Mouse (Mus musculus): ENCODE results near the gene Ldhd. TPM values are rescaled to one million over a fixed set of nuclear protein-coding genes. Genes with fewer than 3 reads are reported as not detected.

Ldhd gene
- polyA plus RNA-seq, 1 experiment from 2014 or later, result 0.11 TPM

- no peaks in the 10 kb centered on the region for H3K27me3 ChIP-seq (ENCODE audit: control insufficient read depth, insufficient read depth, low read length)
- no peak overlapping the region for H3K4me2 ChIP-seq (ENCODE audit: low read depth, low read length, severe bottlenecking)
- H3K4me3 ChIP-seq (ENCODE audit: low read depth, low read length), result no peak overlapping the region
- peak; percentile 87 for DNase-seq (ENCODE audit: low spot score)
- H3K4me1 ChIP-seq (replicated peaks; ENCODE audit: control insufficient read depth, insufficient read depth, low read length), result no peaks in the 10 kb centered on the region
- H3K36me3 ChIP-seq (ENCODE audit: control insufficient read depth, insufficient read depth, low read length), result no peaks in the 10 kb centered on the region; the same call in 1 of the 2 replicates
- no peak overlapping the region for H3K27ac ChIP-seq (ENCODE audit: low read depth, low read length)
- WGBS, result 35% methylated on average over 6 of the region's 6 CpGs
- peak; percentile 42 for ATAC-seq (replicated peaks; ENCODE audit: low FRiP score)
- H3K9me3 ChIP-seq (ENCODE audit: control insufficient read depth, low read length), result no peaks in the 10 kb centered on the region
- no peak overlapping the region for H3K9ac ChIP-seq (ENCODE audit: low read length)
Measured at GRCm38 (mm10) chr8:111625694-111626527, 4.3 kb downstream of the Ldhd start.

- H3K9ac ChIP-seq (ENCODE audit: low read length), result no peak overlapping the region
- H3K4me1 ChIP-seq (replicated peaks; ENCODE audit: control insufficient read depth, insufficient read depth, low read length), result no peaks in the 10 kb centered on the region
- no peak overlapping the region for H3K4me2 ChIP-seq (ENCODE audit: low read depth, low read length, severe bottlenecking)
- no peak for ATAC-seq (replicated peaks; ENCODE audit: low FRiP score)
- no peaks in the 10 kb centered on the region for H3K27me3 ChIP-seq (ENCODE audit: control insufficient read depth, insufficient read depth, low read length)
- no peaks in the 10 kb centered on the region; the same call in 1 of the 2 replicates for H3K36me3 ChIP-seq (ENCODE audit: control insufficient read depth, insufficient read depth, low read length)
- no peak overlapping the region for H3K27ac ChIP-seq (ENCODE audit: low read depth, low read length)
- H3K4me3 ChIP-seq (ENCODE audit: low read depth, low read length), result no peak overlapping the region
- 91% methylated on average over 10 of the region's 10 CpGs for WGBS
- no peak for DNase-seq (ENCODE audit: low spot score)
- H3K9me3 ChIP-seq (ENCODE audit: control insufficient read depth, low read length), result no peaks in the 10 kb centered on the region
Measured at GRCm38 (mm10) chr8:111624853-111625221, 5.3 kb downstream of the Ldhd start.

DNA sequence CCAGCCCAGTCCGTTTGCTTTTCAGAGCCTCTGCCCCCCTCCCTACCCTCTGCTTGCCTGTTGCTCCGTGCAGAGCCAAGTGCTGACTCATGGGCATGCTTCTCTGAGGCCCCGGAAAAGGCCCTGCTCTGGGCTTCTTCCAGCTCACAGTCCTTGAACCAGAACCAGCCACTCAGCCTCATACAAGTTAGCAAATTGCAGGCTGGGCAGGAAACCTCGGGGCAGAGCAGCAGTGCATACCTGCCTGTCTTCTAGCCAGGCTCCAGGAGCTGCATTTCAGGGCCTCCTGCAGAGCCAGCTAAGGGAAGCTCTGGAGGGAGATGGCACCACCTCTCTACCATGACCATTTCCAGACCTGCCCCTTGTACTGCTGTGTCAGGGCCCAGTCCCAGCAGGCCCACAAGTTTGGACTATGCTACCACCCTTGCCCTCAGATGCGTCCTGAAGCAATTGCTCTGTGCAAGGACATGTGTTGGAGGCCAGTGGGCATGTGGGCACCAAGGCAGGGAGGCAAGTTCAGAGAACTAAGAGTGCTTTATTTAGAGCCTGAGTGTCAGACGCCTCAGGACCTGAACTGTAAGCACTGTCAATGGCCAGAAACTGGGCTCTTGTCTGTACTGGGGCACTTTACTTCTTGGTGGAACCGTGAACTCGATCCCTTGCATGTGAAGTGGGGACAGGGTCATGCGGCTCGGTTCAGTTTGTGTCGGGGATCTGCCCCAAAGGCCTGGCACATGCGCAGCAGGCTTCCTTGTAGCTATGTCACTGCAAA is 5.9 kb downstream of the Ldhd start:
- H3K27ac ChIP-seq (ENCODE audit: low read depth, low read length), result no peak overlapping the region
- no peaks in the 10 kb centered on the region for H3K9me3 ChIP-seq (ENCODE audit: control insufficient read depth, low read length)
- no peaks in the 10 kb centered on the region; the same call in 1 of the 2 replicates for H3K36me3 ChIP-seq (ENCODE audit: control insufficient read depth, insufficient read depth, low read length)
- no peaks in the 10 kb centered on the region for H3K4me1 ChIP-seq (replicated peaks; ENCODE audit: control insufficient read depth, insufficient read depth, low read length)
- ATAC-seq (replicated peaks; ENCODE audit: low FRiP score), result no peak
- H3K27me3 ChIP-seq (ENCODE audit: control insufficient read depth, insufficient read depth, low read length), result no peaks in the 10 kb centered on the region
- no peak overlapping the region for H3K9ac ChIP-seq (ENCODE audit: low read length)
- DNase-seq (ENCODE audit: low spot score), result peak; percentile 47
- H3K4me2 ChIP-seq (ENCODE audit: low read depth, low read length, severe bottlenecking), result no peak overlapping the region
- whole genome bisulfite sequencing, result 89% methylated on average over 12 of the region's 12 CpGs
- H3K4me3 ChIP-seq (ENCODE audit: low read depth, low read length), result no peak overlapping the region

DNA sequence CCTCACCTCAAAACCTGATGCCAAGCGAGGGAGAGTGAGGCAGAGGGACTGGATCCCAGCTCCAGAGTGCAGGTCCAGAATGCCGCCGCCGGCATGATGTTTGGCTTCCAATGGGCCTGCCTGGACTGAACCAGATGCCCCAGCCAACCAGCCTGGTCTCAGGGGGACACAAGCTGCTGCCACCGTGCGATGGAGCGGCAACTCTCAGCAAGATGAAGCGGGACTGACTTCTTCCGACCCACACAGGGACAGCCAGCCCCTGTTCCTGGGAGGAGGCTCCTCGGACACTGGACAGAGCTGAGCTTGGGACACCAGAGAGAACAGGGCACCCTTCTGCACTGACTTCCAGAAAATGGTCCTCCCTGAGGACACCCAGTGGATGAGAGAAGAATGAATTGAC is 7.6 kb downstream of the Ldhd start:
- Histone ChIP-seq H3K4me2 (ENCODE audit: low read depth, low read length, severe bottlenecking) (no peak overlapping the region), H3K4me3 (ENCODE audit: low read depth, low read length) (no peak overlapping the region), H3K36me3 (ENCODE audit: control insufficient read depth, insufficient read depth, low read length) (no peaks in the 10 kb centered on the region; the same call in 1 of the 2 replicates), H3K4me1 (replicated peaks; ENCODE audit: control insufficient read depth, insufficient read depth, low read length) (no peaks in the 10 kb centered on the region), H3K27me3 (ENCODE audit: control insufficient read depth, insufficient read depth, low read length) (no peaks in the 10 kb centered on the region), H3K27ac (ENCODE audit: low read depth, low read length) (no peak overlapping the region), H3K9ac (ENCODE audit: low read length) (no peak overlapping the region), H3K9me3 (ENCODE audit: control insufficient read depth, low read length) (no peaks in the 10 kb centered on the region)
- DNase-seq (ENCODE audit: low spot score) (peak; percentile 45), ATAC-seq (replicated peaks; ENCODE audit: low FRiP score) (no peak)
- 88% methylated on average over 10 of the region's 10 CpGs for WGBS

- no peaks in the 10 kb centered on the region for H3K4me1 ChIP-seq (replicated peaks; ENCODE audit: control insufficient read depth, insufficient read depth, low read length)
- no peak overlapping the region for H3K4me3 ChIP-seq (ENCODE audit: low read depth, low read length)
- no peak overlapping the region for H3K27ac ChIP-seq (ENCODE audit: low read depth, low read length)
- DNase-seq (ENCODE audit: low spot score) (no peak), ATAC-seq (replicated peaks; ENCODE audit: low FRiP score) (no peak)
- no peak overlapping the region for H3K9ac ChIP-seq (ENCODE audit: low read length)
- no peaks in the 10 kb centered on the region for H3K9me3 ChIP-seq (ENCODE audit: control insufficient read depth, low read length)
- no peaks in the 10 kb centered on the region; the same call in 1 of the 2 replicates for H3K36me3 ChIP-seq (ENCODE audit: control insufficient read depth, insufficient read depth, low read length)
- H3K27me3 ChIP-seq (ENCODE audit: control insufficient read depth, insufficient read depth, low read length), result no peaks in the 10 kb centered on the region
- 77% methylated on average over 3 of the region's 3 CpGs for WGBS
- no peak overlapping the region for H3K4me2 ChIP-seq (ENCODE audit: low read depth, low read length, severe bottlenecking)
Measured at GRCm38 (mm10) chr8:111622104-111622503, 8.1 kb downstream of the Ldhd start.

DNA sequence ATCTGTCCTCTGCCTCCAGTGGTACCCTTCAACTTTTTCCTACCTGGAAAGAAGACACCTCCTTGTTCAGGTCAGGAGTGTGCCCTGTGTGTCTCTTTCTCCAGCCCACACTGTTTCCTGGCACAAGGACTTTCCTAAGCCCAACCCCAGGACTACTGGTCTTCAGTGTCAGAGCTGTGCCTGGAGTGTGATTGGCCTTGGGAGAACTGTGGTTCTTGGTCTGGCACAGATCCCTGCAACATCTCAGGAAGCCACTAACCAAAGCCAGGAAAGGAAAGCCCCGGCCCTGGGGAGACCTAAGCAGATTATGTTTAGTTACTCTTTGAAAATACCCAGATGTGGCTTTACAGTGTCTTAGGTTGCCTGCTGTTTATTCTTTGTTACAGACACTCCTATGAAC is 10.2 kb downstream of the Ldhd start:
- H3K9me3 ChIP-seq (ENCODE audit: control insufficient read depth, low read length), result no peaks in the 10 kb centered on the region
- DNase-seq (ENCODE audit: low spot score) (no peak), ATAC-seq (replicated peaks; ENCODE audit: low FRiP score) (no peak)
- no peak overlapping the region for H3K9ac ChIP-seq (ENCODE audit: low read length)
- no peaks in the 10 kb centered on the region for H3K4me1 ChIP-seq (replicated peaks; ENCODE audit: control insufficient read depth, insufficient read depth, low read length)
- H3K27me3 ChIP-seq (ENCODE audit: control insufficient read depth, insufficient read depth, low read length), result no peaks in the 10 kb centered on the region
- no peaks in the 10 kb centered on the region; the same call in 1 of the 2 replicates for H3K36me3 ChIP-seq (ENCODE audit: control insufficient read depth, insufficient read depth, low read length)
- H3K27ac ChIP-seq (ENCODE audit: low read depth, low read length), result no peak overlapping the region
- no peak overlapping the region for H3K4me2 ChIP-seq (ENCODE audit: low read depth, low read length, severe bottlenecking)
- H3K4me3 ChIP-seq (ENCODE audit: low read depth, low read length), result no peak overlapping the region
- 90% methylated on average over 1 of the region's 1 CpGs for WGBS

GRCm38 (mm10) chr8:111618273-111618672 is 11.9 kb downstream of the Ldhd start:
- no peak overlapping the region for H3K9ac ChIP-seq (ENCODE audit: low read length)
- no peak overlapping the region for H3K4me2 ChIP-seq (ENCODE audit: low read depth, low read length, severe bottlenecking)
- H3K36me3 ChIP-seq (ENCODE audit: control insufficient read depth, insufficient read depth, low read length), result no peaks in the 10 kb centered on the region; the same call in 1 of the 2 replicates
- DNase-seq (ENCODE audit: low spot score), result no peak
- no peaks in the 10 kb centered on the region for H3K9me3 ChIP-seq (ENCODE audit: control insufficient read depth, low read length)
- H3K4me3 ChIP-seq (ENCODE audit: low read depth, low read length), result no peak overlapping the region
- no peaks in the 10 kb centered on the region for H3K27me3 ChIP-seq (ENCODE audit: control insufficient read depth, insufficient read depth, low read length)
- 95% methylated on average over 4 of the region's 4 CpGs for WGBS
- no peaks in the 10 kb centered on the region for H3K4me1 ChIP-seq (replicated peaks; ENCODE audit: control insufficient read depth, insufficient read depth, low read length)
- ATAC-seq (replicated peaks; ENCODE audit: low FRiP score), result no peak
- no peak overlapping the region for H3K27ac ChIP-seq (ENCODE audit: low read depth, low read length)

GRCm38 (mm10) chr8:111617812-111618211 is 12.4 kb downstream of the Ldhd start:
- no peak overlapping the region for H3K4me2 ChIP-seq (ENCODE audit: low read depth, low read length, severe bottlenecking)
- 75% methylated on average over 6 of the region's 6 CpGs for WGBS
- no peak for ATAC-seq (replicated peaks; ENCODE audit: low FRiP score)
- no peaks in the 10 kb centered on the region for H3K27me3 ChIP-seq (ENCODE audit: control insufficient read depth, insufficient read depth, low read length)
- no peaks in the 10 kb centered on the region; the same call in 1 of the 2 replicates for H3K36me3 ChIP-seq (ENCODE audit: control insufficient read depth, insufficient read depth, low read length)
- H3K4me1 ChIP-seq (replicated peaks; ENCODE audit: control insufficient read depth, insufficient read depth, low read length), result no peaks in the 10 kb centered on the region
- H3K9ac ChIP-seq (ENCODE audit: low read length), result no peak overlapping the region
- DNase-seq (ENCODE audit: low spot score), result no peak
- no peaks in the 10 kb centered on the region for H3K9me3 ChIP-seq (ENCODE audit: control insufficient read depth, low read length)
- no peak overlapping the region for H3K4me3 ChIP-seq (ENCODE audit: low read depth, low read length)
- no peak overlapping the region for H3K27ac ChIP-seq (ENCODE audit: low read depth, low read length)
